Mouse (Mus musculus): ENCODE measurements around the gene Kcnc1.

Kcnc1 gene

DNA sequence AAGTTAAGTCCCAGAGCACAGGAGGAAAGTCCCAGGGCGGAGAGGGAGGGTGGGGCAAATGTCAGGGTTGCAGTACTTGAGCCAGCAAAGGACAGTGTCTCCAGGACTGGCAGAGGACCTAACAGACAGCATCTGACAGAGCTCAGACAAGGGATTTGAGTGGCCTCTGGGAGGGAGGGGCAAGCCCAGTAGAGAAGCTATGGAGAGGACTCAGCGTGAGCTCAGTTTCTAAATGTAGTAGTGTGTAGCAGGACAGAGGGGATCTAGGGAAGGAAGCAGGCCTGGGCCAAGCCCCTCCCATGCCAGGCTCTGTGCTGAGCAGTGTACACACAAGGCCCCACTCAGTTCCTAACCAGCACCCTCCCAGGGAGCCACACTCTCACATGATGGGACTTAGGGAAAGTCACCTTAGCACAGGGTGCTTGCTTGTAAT, 85.8 kb downstream of the Kcnc1 start:
- no peak for DNase-seq

DNA sequence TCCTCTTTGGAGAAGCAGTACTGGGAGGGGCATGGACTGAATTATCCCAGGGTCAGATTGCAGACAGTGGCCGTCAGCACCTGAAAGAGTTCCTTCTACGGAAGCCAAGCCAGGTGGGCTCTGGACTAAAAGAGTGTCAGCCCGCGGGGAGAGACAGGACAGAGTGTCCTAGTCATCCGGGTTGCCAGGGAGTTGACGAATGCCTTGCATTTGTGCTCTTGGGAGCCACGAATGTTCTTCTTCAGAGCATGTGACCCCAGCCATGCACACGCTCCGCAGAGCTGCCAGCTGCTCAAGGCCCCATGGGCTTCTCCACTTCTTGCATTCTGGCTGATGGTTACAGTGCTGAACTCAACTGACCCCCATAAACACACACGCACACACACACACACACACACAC, 86.8 kb downstream of the Kcnc1 start:
- no peak for DNase-seq

DNA sequence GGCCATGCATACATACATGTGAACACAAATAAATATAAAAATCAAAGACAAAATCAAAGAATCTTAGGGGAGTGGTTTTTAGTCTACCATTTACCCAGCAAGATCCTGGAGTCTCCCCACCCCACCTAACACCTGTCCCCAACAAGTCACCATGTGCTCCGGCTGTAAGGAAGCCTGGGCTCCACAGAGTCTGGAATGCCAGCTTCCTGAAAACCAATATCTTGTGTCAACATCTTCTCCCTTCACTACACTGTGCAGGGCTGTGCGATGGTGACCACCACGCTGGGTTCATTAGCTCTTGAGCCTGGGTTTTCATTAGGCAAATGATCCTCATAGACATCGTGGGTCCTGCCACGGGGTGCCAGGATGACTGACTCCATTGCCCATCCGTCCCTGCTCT, 87.9 kb downstream of the Kcnc1 start:
- no peak for DNase-seq

DNA sequence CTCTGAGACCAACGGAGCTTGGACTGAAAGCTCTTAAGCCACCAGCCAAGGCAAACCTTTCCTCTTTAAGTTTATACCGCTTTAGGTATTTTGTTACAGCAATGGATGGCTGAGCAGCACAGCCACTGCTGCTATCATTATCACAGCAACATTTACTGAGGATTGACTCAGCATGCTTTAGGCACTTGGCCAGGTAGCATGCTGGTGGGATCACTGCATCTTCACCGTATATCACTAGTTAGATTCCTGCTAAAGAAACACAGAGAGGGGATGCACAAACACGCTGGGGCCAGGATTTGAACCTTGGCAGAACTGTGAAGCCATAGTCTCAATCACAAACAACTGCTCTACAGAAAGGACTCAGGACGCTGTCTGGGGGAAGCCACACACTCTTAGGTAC, 90.5 kb downstream of the Kcnc1 start:
- DNase-seq, result no peak

DNA sequence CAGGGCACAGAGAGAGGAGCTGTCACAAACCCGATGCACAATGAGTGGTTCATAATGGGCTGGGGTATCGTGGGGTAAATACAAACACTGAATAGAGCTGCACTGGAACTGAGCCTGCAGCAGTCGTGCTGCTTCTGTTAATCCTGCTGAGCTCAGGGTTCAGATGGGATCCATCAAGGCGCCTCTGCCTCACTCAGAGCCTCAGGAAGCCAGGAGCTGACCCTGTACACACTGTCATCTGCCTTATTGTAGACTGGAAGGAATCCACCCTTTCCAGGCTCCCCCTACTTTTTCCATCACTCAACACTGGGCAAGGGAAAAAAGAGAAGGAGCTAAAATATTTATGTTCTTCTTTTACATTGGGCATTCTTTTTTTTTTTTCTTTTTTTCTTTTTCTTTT, 91.1 kb downstream of the Kcnc1 start:
- DNase-seq, result no peak
